Mouse (Mus musculus) hindbrain, embryonic 14.5 days (tissue): ENCODE results near the gene Lamb3. TPM values are rescaled to one million over a fixed set of nuclear protein-coding genes. Genes with fewer than 3 reads are reported as not detected.
"Not testable (repeated sequence)": the region's sequence is repeated elsewhere in the genome, so short reads cannot be mapped to it uniquely, and the experiment has no call there.

ENCODE experiments used
- ATAC-seq: fragments of 200-750 bp; cut with Nextera tagmentation; 2 replicates; pipeline ENCODE4 v1.8.0; 2017; ENCODE audit warnings: moderate number of reproducible peaks, mild to moderate bottlenecking, moderate TSS enrichment, moderate library complexity; ENCODE audit not compliant: low FRiP score
- DNase-seq: peaks from one replicate; pipeline ENCODE4 v3.0.0-alpha.2; 2015; ENCODE audit warnings: low spot score
- H3K27ac ChIP-seq: fragments of 300-500 bp; sonication (generic); 2 replicates; pipeline ENCODE4 v1.5.1; 2014; ENCODE audit warnings: mild to moderate bottlenecking, moderate library complexity
- H3K27me3 ChIP-seq: fragments of 300-500 bp; sonication (generic); 2 replicates; pipeline ENCODE4 v1.6.1; 2014; ENCODE audit warnings: mild to moderate bottlenecking, low read length, mixed read lengths; ENCODE audit not compliant: control insufficient read depth, insufficient read depth
- H3K36me3 ChIP-seq: fragments of 300-500 bp; sonication (generic); replicated peaks from 2 replicates; pipeline ENCODE4 v1.6.1; 2014; ENCODE audit not compliant: control insufficient read depth, insufficient read depth
- H3K4me1 ChIP-seq: fragments of 300-500 bp; sonication (generic); replicated peaks from 2 replicates; pipeline ENCODE4 v1.6.1; 2014; ENCODE audit warnings: antibody characterized with exemption, low read length, mixed read lengths; ENCODE audit not compliant: control insufficient read depth, insufficient read depth
- H3K4me2 ChIP-seq: fragments of 300-500 bp; sonication (generic); replicated peaks from 2 replicates; pipeline ENCODE4 v1.6.1; 2014; ENCODE audit warnings: mild to moderate bottlenecking, moderate library complexity
- H3K4me3 ChIP-seq: fragments of 300-500 bp; sonication (generic); replicated peaks from 2 replicates; pipeline ENCODE4 v1.5.1; 2014; ENCODE audit warnings: mild to moderate bottlenecking, low read length
- H3K9ac ChIP-seq: fragments of 300-500 bp; sonication (generic); 2 replicates; pipeline ENCODE4 v1.6.1; 2014
- H3K9me3 ChIP-seq: fragments of 300-500 bp; sonication (generic); 2 replicates; pipeline ENCODE4 v1.6.1; 2016; ENCODE audit warnings: low read length; ENCODE audit not compliant: control insufficient read depth
- WGBS: fragments of 180-500 bp; shearing (Covaris S2); extraction: QIAGEN DNeasy Blood & Tissue Kit; methylation state at CpG from one replicate; pipeline ENCODE4 v1.1.7; 2014; 5-methylcytosine and 5-hydroxymethylcytosine counted together
- polyA plus RNA-seq: library from polyadenylated mRNA; unstranded; fragments of >200 nt; fragmentation: Nextera tagmentation; extraction: Ambion mirVana; gene quantifications from 2 replicates; pipeline ENCODE4 v1.2.1, GENCODE M21; 2014

Lamb3 gene
- polyA plus RNA-seq, 1 experiment from 2014 or later = 0.31 TPM

DNA sequence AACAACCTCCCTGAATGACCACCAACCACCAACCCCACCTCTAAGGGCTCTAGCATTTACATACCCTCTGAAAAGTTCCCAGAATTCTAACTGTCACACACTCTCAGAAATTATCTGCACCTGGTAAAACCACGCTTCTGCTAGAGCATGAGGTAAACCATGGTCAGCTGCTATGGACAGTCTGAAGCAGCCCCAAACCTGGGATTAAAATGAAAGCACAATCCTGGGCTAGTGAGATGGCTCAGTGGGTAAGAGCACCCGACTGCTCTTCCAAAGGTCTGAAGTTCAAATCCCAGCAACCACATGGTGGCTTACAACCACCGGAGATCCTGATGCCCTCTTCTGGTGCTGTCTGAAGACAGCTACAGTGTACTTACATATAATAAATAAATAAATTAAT is 46.4 kb downstream of the Lamb3 start:
- not testable (repeated sequence) for DNase-seq, ATAC-seq
- WGBS = 76% methylated on average over 3 of the region's 3 CpGs

DNA sequence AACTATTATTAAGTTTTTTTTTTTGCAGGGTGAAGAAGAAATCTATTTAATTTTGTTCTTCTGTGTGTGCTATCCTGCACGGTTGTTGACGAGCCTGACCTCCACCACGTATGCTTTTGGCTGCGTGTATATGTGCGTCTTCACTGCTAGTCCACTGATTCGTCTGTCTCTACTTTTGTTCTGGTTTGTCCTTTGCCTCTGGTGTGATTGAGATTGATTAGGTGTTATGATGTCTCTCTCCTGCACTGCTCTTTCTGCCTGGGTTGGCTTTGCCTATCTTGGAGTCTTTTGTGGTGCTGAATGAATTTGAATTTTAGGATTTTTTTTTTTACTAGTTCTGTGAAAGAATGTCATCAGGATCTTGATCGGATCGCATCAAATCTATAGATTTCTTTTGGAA is 47.5 kb downstream of the Lamb3 start:
- no peaks in the 10 kb centered on the region for H3K4me1 ChIP-seq
- DNase-seq (no peak), ATAC-seq (no peak)
- no peak overlapping the region; the same call in 1 of the 2 replicates for H3K9ac ChIP-seq
- H3K4me2 ChIP-seq = no peak overlapping the region
- no peaks in the 10 kb centered on the region for H3K27me3 ChIP-seq
- H3K4me3 ChIP-seq = no peak overlapping the region
- no peaks in the 10 kb centered on the region for H3K9me3 ChIP-seq
- 67% methylated on average over 8 of the region's 8 CpGs for WGBS
- H3K36me3 ChIP-seq = no peaks in the 10 kb centered on the region
- H3K27ac ChIP-seq = no peak overlapping the region

More for the DNA sequence above, 46.4 kb downstream of the Lamb3 start:
- H3K9ac ChIP-seq, H3K4me2 ChIP-seq, H3K4me3 ChIP-seq, H3K4me1 ChIP-seq, H3K27me3 ChIP-seq, H3K9me3 ChIP-seq, H3K36me3 ChIP-seq, H3K27ac ChIP-seq: not testable (repeated sequence)

DNA sequence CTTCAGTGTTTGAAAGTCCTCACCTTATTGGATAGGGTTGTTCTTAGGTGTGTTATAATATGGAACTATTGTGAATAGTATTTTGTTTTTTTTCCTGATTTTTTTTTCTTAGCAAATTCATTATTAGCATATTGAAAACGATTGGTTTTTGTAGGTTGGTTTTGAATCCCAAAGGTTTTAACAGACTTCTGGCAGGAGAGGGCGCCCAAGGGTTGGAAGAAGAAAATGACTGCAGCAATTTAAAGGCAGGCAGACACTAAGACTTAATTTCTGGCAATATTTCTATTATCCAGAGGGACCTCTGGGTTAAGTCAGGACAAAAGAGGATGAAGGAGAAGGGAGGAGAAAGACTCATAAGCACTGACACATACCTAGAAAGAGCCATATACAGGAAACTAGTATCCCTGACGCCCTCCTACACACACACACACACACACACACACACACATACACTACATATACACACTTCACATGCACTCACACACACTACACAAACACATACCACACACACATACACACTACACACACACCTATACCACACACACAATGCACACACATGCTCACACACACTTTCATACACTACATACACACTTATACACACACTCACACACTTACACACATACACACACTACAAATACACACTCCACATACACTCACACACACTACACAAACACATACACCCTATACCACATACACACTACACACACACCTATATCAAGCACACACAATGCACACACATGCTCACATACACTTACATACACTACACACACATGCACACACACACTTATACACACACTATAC is 48.2 kb downstream of the Lamb3 start:
- no peak overlapping the region for H3K27ac ChIP-seq
- DNase-seq (peak; percentile 82), ATAC-seq (no peak; the same call in 1 of the 2 replicates)
- no peaks in the 10 kb centered on the region for H3K4me1 ChIP-seq
- WGBS = 29% methylated on average over 3 of the region's 3 CpGs
- no peaks in the 10 kb centered on the region for H3K9me3 ChIP-seq
- H3K36me3 ChIP-seq = no peaks in the 10 kb centered on the region
- no peaks in the 10 kb centered on the region for H3K27me3 ChIP-seq
- H3K4me2 ChIP-seq = no peak overlapping the region
- H3K4me3 ChIP-seq = no peak overlapping the region
- no peak overlapping the region for H3K9ac ChIP-seq

DNA sequence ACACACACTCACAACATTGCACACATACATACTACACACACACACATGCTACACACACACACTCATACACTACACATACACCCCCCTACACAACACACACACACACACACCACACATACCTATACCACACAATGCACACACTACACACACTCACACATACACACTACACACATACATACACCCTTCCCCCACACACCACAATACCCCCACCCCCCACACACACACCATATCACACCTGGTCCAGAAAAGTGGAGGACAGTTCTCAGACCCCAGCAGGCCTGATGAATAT is 48.7 kb downstream of the Lamb3 start:
- ATAC-seq (no peak; the same call in 1 of the 2 replicates), DNase-seq (no peak)
- H3K27ac ChIP-seq = no peak overlapping the region
- no peak overlapping the region for H3K4me2 ChIP-seq
- no peaks in the 10 kb centered on the region for H3K36me3 ChIP-seq
- no peaks in the 10 kb centered on the region for H3K9me3 ChIP-seq
- no peaks in the 10 kb centered on the region for H3K4me1 ChIP-seq
- H3K9ac ChIP-seq = no peak overlapping the region
- H3K4me3 ChIP-seq = no peak overlapping the region
- H3K27me3 ChIP-seq = no peaks in the 10 kb centered on the region

DNA sequence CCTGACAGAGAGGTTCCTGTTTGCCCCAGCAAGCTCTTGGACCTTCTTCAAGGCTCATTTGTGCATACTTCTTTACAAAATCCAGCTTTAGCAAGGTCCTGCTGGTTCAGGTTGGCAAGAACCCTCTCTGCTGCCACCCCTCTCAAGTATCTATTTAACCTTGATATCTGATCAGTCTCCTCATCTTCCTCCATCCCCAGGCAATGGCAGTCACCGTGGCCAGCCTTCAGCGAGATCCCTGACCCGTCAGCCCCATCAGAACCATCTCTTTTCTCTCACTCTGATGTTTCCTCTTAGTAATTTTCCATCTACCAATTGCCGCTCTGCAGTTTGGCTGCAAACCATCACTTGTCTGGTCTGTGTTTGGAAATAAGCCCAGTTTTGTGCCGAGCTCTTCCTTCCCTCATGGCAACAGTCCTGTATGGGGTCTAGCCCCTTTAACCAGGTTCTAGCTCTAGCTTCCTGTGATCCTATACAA is 49.2 kb downstream of the Lamb3 start:
- DNase-seq (no peak), ATAC-seq (no peak)
- Histone ChIP-seq H3K9ac (no peak overlapping the region), H3K4me2 (no peak overlapping the region), H3K27ac (no peak overlapping the region), H3K36me3 (no peaks in the 10 kb centered on the region), H3K4me1 (no peaks in the 10 kb centered on the region), H3K27me3 (no peaks in the 10 kb centered on the region), H3K4me3 (no peak overlapping the region), H3K9me3 (no peaks in the 10 kb centered on the region)
- WGBS = 67% methylated on average over 5 of the region's 5 CpGs

DNA sequence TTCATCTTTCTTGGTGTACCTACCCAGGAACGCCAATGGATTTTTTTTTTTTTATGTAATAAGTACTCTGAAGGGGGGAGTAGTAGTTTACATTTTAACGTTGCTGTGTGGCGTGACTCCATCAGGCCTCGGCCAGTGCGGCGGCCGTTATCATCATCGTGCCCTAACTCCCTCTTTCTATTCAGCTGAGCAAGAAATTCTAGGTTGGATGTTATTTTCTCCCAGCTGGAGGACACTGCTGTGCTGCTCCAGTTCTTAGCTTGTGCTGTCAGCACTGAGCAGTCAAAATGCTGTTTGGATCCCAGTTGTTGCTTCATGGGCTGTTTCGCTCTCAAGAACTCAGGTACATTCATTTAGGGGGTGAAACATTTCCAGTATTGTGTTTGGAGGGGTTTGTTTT is 52.1 kb downstream of the Lamb3 start:
- Histone ChIP-seq H3K36me3 (no peaks in the 10 kb centered on the region), H3K9me3 (no peaks in the 10 kb centered on the region), H3K9ac (no peak overlapping the region), H3K4me2 (no peak overlapping the region), H3K27ac (no peak overlapping the region), H3K4me3 (no peak overlapping the region), H3K27me3 (no peaks in the 10 kb centered on the region), H3K4me1 (no peaks in the 10 kb centered on the region)
- DNase-seq (no peak), ATAC-seq (no peak)
- WGBS = 93% methylated on average over 9 of the region's 9 CpGs

DNA sequence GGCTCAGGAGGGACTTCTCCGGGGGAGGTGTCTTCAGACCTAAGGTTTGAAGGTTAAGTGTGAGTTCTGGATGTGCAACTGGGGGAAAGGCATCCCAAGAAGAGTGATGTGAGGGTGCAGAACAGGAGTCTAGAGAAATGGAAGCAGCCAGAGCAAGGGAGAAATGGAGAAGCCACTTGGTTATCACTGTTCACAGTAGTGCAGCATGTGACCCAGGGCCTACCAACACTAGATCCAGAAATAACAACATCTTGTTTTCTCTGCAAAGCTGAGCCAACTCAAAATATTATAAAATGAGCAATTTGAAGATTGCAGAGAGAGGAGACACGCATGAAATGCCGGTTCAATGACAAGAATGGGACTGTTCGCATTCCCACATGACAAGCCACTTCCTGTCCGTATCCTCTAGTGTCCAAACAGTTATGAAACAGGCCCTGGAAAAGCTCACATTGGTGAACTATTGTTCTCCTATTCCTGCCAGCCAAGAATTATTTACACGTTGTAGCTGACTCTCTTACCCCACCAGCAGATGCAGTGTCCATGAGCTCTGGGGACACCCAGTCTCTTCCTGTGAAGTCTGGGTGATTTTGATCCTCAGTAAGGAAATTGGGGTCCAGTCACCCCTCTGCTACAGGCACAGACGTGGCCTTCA is 54.5 kb downstream of the Lamb3 start:
- ATAC-seq = no peak
- no peak for DNase-seq
- 82% methylated on average over 7 of the region's 7 CpGs for WGBS

DNA sequence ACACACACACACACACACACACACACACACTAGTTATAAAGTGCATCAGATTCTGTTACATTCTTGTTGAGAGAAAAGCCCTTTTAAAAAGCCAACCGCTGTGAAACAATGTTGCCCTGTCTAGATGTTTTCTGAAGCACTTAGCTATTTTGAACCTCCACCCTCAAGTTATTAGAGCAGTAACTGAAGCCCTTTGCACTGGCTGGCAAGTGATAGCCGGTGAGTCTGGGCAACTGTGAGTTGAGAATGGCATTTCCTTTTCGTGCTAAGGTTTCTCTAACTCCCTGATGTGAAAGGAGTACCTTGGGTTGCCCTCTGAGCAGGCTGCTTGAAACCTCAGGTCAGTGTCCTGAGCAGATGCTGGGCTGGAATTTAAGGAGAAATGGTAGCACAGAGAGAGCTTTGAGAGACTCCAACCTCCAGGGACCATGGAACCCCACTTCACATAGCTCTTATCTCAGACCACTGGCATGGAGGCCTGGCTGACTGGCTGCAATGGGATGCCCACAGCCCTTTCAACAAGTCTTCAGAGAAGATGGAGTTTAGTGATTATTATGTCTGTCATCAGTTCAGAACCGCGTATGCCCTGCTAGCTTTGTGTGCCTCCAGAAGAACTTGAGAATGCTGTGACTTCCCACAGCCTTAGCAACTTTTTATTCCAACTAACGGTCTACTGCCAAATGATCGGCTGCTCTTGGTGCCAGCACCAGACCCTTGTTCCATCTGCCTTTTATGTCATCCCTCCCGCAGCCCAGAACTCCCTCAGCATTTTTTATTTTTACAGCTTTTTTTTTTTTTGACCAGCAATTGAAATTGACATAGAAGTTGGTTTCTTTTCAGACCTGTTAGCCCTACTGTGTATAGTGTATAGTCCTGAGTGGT is 55.8 kb downstream of the Lamb3 start:
- H3K9me3 ChIP-seq = no peaks in the 10 kb centered on the region
- no peak overlapping the region for H3K9ac ChIP-seq
- ATAC-seq (no peak), DNase-seq (no peak)
- no peak overlapping the region for H3K4me3 ChIP-seq
- H3K27me3 ChIP-seq = no peaks in the 10 kb centered on the region
- H3K27ac ChIP-seq = no peak overlapping the region
- 86% methylated on average over 8 of the region's 8 CpGs for WGBS
- H3K4me1 ChIP-seq = no peaks in the 10 kb centered on the region
- no peak overlapping the region for H3K4me2 ChIP-seq
- H3K36me3 ChIP-seq = no peaks in the 10 kb centered on the region

More for the DNA sequence above, 54.5 kb downstream of the Lamb3 start:
- Histone ChIP-seq H3K27ac (no peak overlapping the region; the same call in 1 of the 2 replicates), H3K4me1 (no peaks in the 10 kb centered on the region), H3K36me3 (no peaks in the 10 kb centered on the region), H3K9ac (no peak overlapping the region), H3K4me3 (no peak overlapping the region), H3K4me2 (no peak overlapping the region), H3K27me3 (no peaks in the 10 kb centered on the region), H3K9me3 (no peaks in the 10 kb centered on the region)

DNA sequence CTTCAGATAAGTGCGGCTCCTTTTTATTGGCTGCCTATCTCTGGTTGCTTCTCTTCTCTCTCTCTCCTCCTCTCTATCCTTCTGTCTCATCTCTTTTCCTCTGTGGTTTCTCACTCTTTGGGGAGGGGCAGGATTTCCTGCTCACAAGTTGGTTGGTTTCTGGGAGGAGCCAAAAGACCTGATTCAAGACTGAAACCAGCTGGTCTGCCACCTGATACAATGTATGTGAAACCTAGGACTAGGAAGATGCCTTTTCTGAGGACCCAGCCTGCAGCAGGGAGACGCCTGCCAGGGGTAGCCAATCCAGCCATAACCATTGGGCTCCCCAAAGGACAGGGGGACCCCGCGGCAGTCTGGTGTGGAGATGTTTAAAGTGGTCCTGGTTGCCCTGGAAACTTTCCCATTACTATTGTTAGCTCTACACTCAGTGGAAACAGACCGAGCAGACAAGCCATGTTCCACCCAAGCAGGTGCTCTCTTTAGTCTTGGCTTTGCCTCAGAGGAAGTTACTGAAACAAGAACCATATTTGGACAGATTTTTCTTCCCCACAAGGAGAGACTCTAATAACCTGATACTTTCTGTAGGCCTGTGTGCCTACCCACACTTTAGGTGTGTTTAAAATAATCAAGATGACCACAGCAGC is 56.6 kb downstream of the Lamb3 start, which contains the start of gene Hsd11b1:
TSS of gene Hsd11b1 (minus strand) at position 121 of the 644 bp plus-strand sequence.
- H3K27me3 ChIP-seq = no peaks in the 10 kb centered on the region
- H3K36me3 ChIP-seq = no peaks in the 10 kb centered on the region
- no peak within 1 kb of the TSS for H3K27ac ChIP-seq
- WGBS = 65% methylated on average over 5 of the region's 5 CpGs
- H3K4me2 ChIP-seq = no peak within 1 kb of the TSS
- H3K4me3 ChIP-seq = no peak within 1 kb of the TSS
- ATAC-seq = no peak
- H3K9ac ChIP-seq = no peak within 1 kb of the TSS
- H3K4me1 ChIP-seq = no peaks in the 10 kb centered on the region
- DNase-seq = no peak
- no peaks in the 10 kb centered on the region for H3K9me3 ChIP-seq
